Mouse (Mus musculus) forebrain, postnatal 0 days (tissue): ENCODE results near the gene Parp16. TPM values are rescaled to one million over a fixed set of nuclear protein-coding genes. Genes with fewer than 3 reads are reported as not detected.

Experiments
- ATAC-seq: fragments of 200-750 bp; cut with Nextera tagmentation; 2 replicates; pipeline ENCODE4 v1.8.0; 2017; ENCODE audit warnings: mild to moderate bottlenecking, moderate library complexity
- DNase-seq: peaks from one replicate; pipeline ENCODE4 v3.0.0-alpha.2; 2015
- H3K27ac ChIP-seq: fragments of 300-500 bp; sonication (generic); 2 replicates; pipeline ENCODE4 v1.5.1; 2014; ENCODE audit warnings: low read depth, mild to moderate bottlenecking, antibody characterized with exemption, low read length, moderate library complexity, mixed read lengths
- H3K27me3 ChIP-seq: fragments of 300-500 bp; sonication (generic); 2 replicates; pipeline ENCODE4 v1.6.1; 2014; ENCODE audit warnings: mild to moderate bottlenecking, low read length, mixed read lengths; ENCODE audit not compliant: insufficient read depth
- H3K36me3 ChIP-seq: fragments of 300-500 bp; sonication (generic); 2 replicates; pipeline ENCODE4 v1.6.1; 2014; ENCODE audit warnings: mild to moderate bottlenecking, moderate library complexity; ENCODE audit not compliant: insufficient read depth
- H3K4me1 ChIP-seq: fragments of 300-500 bp; sonication (generic); 2 replicates; pipeline ENCODE4 v1.6.1; 2014; ENCODE audit warnings: antibody characterized with exemption; ENCODE audit not compliant: insufficient read depth
- H3K4me2 ChIP-seq: fragments of 300-500 bp; sonication (generic); 2 replicates; pipeline ENCODE4 v1.6.1; 2014; ENCODE audit warnings: low read depth, mild to moderate bottlenecking, moderate library complexity
- H3K4me3 ChIP-seq: fragments of 300-500 bp; sonication (generic); 2 replicates; pipeline ENCODE4 v1.5.1; 2014; ENCODE audit warnings: low read depth, low read length, mixed read lengths
- H3K9ac ChIP-seq: fragments of 300-500 bp; sonication (generic); 2 replicates; pipeline ENCODE4 v1.6.1; 2014; ENCODE audit warnings: mild to moderate bottlenecking
- H3K9me3 ChIP-seq: fragments of 300-500 bp; sonication (generic); 2 replicates; pipeline ENCODE4 v1.6.1; 2016; ENCODE audit warnings: low read length
- CTCF ChIP-seq: sonication (generic); IDR thresholded peaks from 2 replicates; pipeline ENCODE4 v1.5.1; 2016; ENCODE audit warnings: antibody characterized with exemption, control low read depth, low read depth
- WGBS: fragments of 180-500 bp; shearing (Covaris S2); extraction: QIAGEN DNeasy Blood & Tissue Kit; methylation state at CpG from one replicate; pipeline ENCODE4 v1.1.7; 2014; 5-methylcytosine and 5-hydroxymethylcytosine counted together
- polyA plus RNA-seq: library from polyadenylated mRNA; unstranded; fragments of >200 nt; fragmentation: Nextera tagmentation; extraction: Ambion mirVana; gene quantifications from 2 replicates; pipeline ENCODE4 v1.2.1, GENCODE M21; 2015
- total RNA-seq: library from RNA; depleted of rRNA; stranded (reverse); fragments of >200 nt; gene quantifications from 2 replicates; pipeline ENCODE4 v1.2.3, GENCODE M21; 2014

Gene Parp16
- total and polyA plus RNA-seq, 2 experiments from 2014 or later: 6.1 to 6.7 TPM

DNA sequence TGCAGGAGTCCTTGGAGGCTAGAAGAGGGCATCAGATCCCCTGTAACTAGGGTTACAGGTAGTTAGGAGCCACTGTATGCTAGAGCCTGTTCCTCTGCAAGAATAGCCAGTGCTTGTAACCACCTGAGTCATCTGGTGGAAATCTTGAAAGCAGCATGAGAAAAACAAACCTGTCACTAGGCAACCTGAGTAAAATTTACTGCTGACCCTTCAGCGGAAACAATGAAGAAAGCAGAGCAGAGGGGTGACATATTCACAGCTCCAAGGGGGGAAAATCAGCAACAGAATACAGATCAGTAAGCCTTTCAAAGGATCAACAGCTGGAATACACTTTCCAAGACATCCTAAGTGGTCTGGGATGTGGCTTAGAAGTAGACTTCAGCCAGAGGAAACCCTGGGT lies 16.4 kb downstream of the Parp16 start:
- Histone ChIP-seq H3K9ac (no peak overlapping the region), H3K4me3 (no peak overlapping the region), H3K4me2 (no peak overlapping the region), H3K9me3 (no peaks in the 10 kb centered on the region), H3K27me3 (no peaks in the 10 kb centered on the region), H3K27ac (no peak overlapping the region), H3K4me1 (0 out of 2 replicates have a peak, but pooled peaks cover 2% of the 10 kb centered on the region), H3K36me3 (no peaks in the 10 kb centered on the region)
- no peak for DNase-seq
- TF ChIP-seq CTCF: no peak
- 32% methylated on average over 1 of the region's 1 CpGs for WGBS
- no peak for ATAC-seq

DNA sequence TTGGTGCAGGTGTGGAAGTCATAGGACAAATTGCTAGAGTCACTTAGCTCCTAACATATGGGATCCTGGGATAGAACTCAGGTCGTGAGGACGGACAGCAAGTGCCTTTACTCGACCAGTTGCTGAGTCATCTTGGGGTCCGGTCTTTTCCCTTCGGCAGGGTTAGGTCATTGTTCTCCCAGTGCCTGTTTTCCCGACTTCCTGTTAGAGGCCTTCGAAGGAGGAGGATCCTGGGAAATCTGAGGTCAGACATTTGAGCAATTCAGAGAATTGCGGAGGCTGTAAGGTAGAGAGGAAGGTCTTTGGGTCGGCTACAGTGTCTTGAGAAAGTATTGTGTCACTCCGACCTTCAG lies 19.2 kb downstream of the Parp16 start:
- Histone ChIP-seq H3K4me1 (0 out of 2 replicates have a peak, but pooled peaks cover 2% of the 10 kb centered on the region), H3K36me3 (no peaks in the 10 kb centered on the region), H3K4me2 (peak overlapping the region; percentile 96), H3K9ac (peak overlapping the region; percentile 89; the same call in 1 of the 2 replicates), H3K4me3 (peak overlapping the region; percentile 61), H3K27me3 (no peaks in the 10 kb centered on the region), H3K27ac (peak overlapping the region; percentile 85), H3K9me3 (no peaks in the 10 kb centered on the region)
- no peak for DNase-seq
- no peak for ATAC-seq
- no peak for TF ChIP-seq CTCF
- 14% methylated on average over 10 of the region's 10 CpGs for WGBS

DNA sequence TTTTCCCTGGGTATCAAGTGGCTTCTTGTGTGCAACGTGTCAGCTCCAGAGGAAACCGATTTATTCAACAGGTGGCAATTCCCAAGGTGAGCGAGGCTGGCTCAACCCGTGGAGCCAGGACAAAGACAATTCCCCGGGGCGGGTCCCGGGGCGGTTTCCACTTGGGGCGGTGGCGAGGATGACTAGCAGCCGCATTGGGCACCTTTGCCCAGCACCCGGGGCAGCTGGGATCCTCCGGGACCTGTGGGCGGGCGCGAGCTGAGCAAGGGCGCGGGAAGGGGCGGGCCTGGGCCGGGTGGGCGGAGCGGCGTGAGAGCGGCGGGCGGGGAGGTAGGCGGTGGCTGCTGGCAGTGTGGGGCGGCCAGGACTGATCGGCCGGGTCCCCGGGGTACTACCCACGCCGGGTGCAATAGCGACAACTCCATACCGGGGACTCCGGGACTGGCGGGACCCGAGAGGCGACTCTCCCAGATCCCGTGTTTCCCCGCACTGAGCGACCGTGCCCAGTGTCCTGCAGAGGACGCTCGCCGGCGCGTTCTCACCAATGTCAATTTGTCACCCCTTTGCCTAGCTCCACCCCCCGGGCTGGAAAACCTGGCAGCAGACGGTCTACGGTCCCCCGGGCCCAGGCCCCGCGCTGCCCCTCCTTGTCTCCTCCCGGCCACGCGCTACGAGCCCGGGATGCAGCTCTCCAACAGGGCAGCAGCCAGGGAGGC lies 19.8 kb downstream of the Parp16 start:
- H3K4me1 ChIP-seq: 0 out of 2 replicates have a peak, but pooled peaks cover 2% of the 10 kb centered on the region
- H3K9ac ChIP-seq: peak overlapping the region; percentile 89
- H3K36me3 ChIP-seq: no peaks in the 10 kb centered on the region
- H3K4me2 ChIP-seq: peak overlapping the region; percentile 96
- ATAC-seq (peak; percentile 94), DNase-seq (peak; percentile 84)
- no peaks in the 10 kb centered on the region for H3K27me3 ChIP-seq
- peak; percentile 49; the same call in 1 of the 2 replicates for TF ChIP-seq CTCF
- 1% methylated on average over 53 of the region's 59 CpGs for WGBS
- peak overlapping the region; percentile 85 for H3K27ac ChIP-seq
- no peaks in the 10 kb centered on the region for H3K9me3 ChIP-seq
- peak overlapping the region; percentile 61 for H3K4me3 ChIP-seq

DNA sequence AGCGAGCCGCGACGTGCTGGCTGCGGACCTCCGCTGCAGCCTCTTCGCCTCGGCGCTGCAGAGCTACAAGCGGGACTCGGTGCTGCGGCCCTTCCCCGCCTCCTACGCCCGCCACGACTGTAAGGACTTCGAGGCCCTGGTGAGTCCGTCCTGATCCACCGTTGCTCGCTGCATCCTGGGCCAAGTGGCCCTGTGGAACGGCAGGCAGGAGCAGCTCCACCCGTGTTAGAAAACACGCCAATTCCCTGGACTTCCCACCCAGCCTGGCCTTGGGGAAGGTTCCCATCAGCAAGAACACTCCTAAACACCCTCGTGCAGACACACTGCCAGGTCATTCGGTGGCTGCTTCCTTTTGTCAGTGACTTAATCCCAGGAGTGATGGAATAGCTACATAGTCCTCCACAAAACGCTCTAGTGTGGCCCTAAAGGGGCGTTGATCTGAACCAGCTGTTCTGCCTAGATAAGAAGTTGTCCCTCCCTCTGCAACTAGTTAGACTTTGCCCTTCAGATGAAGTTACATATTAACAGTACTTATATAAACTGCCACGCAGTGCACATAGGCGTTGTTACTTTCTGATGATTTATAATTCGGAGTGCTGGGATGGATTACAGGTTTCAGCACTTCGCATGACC lies 20.5 kb downstream of the Parp16 start:
- peak overlapping the region; percentile 85 for H3K27ac ChIP-seq
- H3K4me3 ChIP-seq: peak overlapping the region; percentile 61
- H3K9ac ChIP-seq: peak overlapping the region; percentile 89
- H3K4me2 ChIP-seq: peak overlapping the region; percentile 96
- H3K9me3 ChIP-seq: no peaks in the 10 kb centered on the region
- 12% methylated on average over 31 of the region's 31 CpGs for WGBS
- DNase-seq: no peak
- TF ChIP-seq CTCF: no peak
- H3K27me3 ChIP-seq: no peaks in the 10 kb centered on the region
- 0 out of 2 replicates have a peak, but pooled peaks cover 2% of the 10 kb centered on the region for H3K4me1 ChIP-seq
- no peaks in the 10 kb centered on the region for H3K36me3 ChIP-seq
- ATAC-seq: no peak; the same call in 1 of the 2 replicates

DNA sequence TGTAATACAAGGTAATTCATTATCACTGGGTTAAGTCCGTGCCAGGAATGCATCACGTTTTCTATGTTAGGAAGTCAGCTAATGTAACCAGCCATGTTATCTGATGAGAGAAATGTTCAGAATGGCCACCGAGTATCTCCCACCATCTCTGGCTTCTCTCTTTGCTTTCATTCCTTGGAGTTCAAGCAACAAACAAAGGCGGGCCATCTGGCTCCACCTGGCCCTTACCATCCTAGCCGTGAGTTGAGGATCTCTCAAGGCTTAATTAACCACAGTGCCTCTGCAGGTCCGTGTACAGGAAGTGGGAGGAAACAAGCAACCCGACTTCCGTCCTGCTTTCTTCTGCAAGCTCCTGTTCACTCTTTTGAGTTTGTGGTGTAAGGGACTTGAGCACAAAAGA lies 21.8 kb downstream of the Parp16 start:
- no peak for DNase-seq
- no peak overlapping the region for H3K9ac ChIP-seq
- H3K9me3 ChIP-seq: no peaks in the 10 kb centered on the region
- no peak for ATAC-seq
- 67% methylated on average over 8 of the region's 8 CpGs for WGBS
- H3K4me2 ChIP-seq: no peak overlapping the region
- no peak for TF ChIP-seq CTCF
- H3K27ac ChIP-seq: no peak overlapping the region
- no peaks in the 10 kb centered on the region for H3K27me3 ChIP-seq
- 0 out of 2 replicates have a peak, but pooled peaks cover 2% of the 10 kb centered on the region for H3K4me1 ChIP-seq
- H3K4me3 ChIP-seq: no peak overlapping the region
- no peaks in the 10 kb centered on the region for H3K36me3 ChIP-seq

DNA sequence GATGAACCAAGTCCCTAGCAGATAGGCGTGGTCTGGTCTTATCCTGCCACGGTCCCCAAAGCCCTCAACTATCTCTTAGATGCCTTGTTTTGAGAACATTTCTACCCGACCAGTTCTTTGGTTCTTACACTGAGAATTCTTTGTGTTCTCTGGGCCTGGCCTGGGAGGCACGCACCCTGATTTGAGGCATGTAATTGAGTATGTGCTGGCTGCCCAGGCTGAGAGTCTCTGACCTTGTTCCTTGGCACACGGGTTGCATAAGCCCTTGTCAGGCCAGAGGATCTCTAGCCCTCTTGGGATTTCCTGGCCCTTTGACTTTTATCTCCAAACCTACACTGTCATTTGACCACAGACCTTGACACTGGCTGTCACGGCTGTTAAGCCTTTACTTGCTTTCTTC lies 22.5 kb downstream of the Parp16 start:
- Histone ChIP-seq H3K4me1 (0 out of 2 replicates have a peak, but pooled peaks cover 2% of the 10 kb centered on the region), H3K27ac (no peak overlapping the region), H3K4me3 (no peak overlapping the region), H3K9ac (no peak overlapping the region), H3K27me3 (no peaks in the 10 kb centered on the region), H3K4me2 (no peak overlapping the region), H3K36me3 (no peaks in the 10 kb centered on the region), H3K9me3 (no peaks in the 10 kb centered on the region)
- WGBS: 72% methylated on average over 6 of the region's 6 CpGs
- no peak for TF ChIP-seq CTCF
- ATAC-seq: no peak
- DNase-seq: no peak

DNA sequence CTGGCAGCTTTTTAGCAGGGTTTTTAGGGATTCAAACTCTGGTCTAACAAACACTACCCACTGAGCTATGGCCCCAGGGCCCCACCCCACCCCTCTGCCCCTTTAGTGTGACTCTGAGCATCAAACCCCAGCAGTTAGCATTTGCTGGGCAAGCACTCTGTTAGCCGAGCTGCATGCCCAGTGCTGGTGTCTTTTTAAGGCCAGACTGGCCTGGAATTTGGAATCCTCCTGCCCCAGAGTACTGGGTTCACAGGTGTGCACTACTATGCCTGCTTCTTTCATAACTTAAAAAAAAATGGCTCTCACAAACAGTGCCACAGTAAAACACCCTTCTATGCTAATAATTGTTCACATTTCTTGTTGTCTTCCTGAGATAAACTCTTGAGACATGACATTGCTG lies 23.8 kb downstream of the Parp16 start:
- no peak for TF ChIP-seq CTCF
- ATAC-seq (no peak), DNase-seq (no peak)
- Histone ChIP-seq H3K36me3 (no peaks in the 10 kb centered on the region), H3K9me3 (no peaks in the 10 kb centered on the region), H3K27ac (no peak overlapping the region), H3K27me3 (no peaks in the 10 kb centered on the region), H3K4me2 (no peak overlapping the region), H3K4me3 (no peak overlapping the region), H3K9ac (no peak overlapping the region), H3K4me1 (0 out of 2 replicates have a peak, but pooled peaks cover 2% of the 10 kb centered on the region)
- 59% methylated on average over 1 of the region's 1 CpGs for WGBS
